Mouse (Mus musculus) midbrain, embryonic 10.5 days (tissue): ENCODE measurements at regions not wholly inside any gene's neighbourhood (a gene's known extent, or its start where the extent isn't known, plus 50 kb on each side); places are given as distances from the start of the nearest gene placed in this dataset.

ENCODE experiments used
- DNase-seq: peaks from one replicate; pipeline ENCODE4 v3.0.0-alpha.2; 2017; ENCODE audit warnings: low spot score
- H3K27ac ChIP-seq: fragments of 300-500 bp; sonication (generic); replicated peaks from 2 replicates; pipeline ENCODE4 v1.5.1; 2016; ENCODE audit warnings: mild to moderate bottlenecking
- H3K27me3 ChIP-seq: fragments of 300-500 bp; sonication (generic); 2 replicates; pipeline ENCODE4 v1.6.1; 2016; ENCODE audit warnings: low read depth, mild to moderate bottlenecking; ENCODE audit not compliant: poor library complexity, severe bottlenecking
- H3K36me3 ChIP-seq: fragments of 300-500 bp; sonication (generic); 2 replicates; pipeline ENCODE4 v1.6.1; 2016; ENCODE audit warnings: mild to moderate bottlenecking, moderate library complexity
- H3K4me1 ChIP-seq: fragments of 300-500 bp; sonication (generic); 2 replicates; pipeline ENCODE4 v1.6.1; 2016
- H3K4me3 ChIP-seq: fragments of 300-500 bp; sonication (generic); 2 replicates; pipeline ENCODE4 v1.5.1; 2016; ENCODE audit warnings: mild to moderate bottlenecking, moderate library complexity
- H3K9me3 ChIP-seq: fragments of 300-500 bp; sonication (generic); replicated peaks from 2 replicates; pipeline ENCODE4 v1.6.1; 2016; ENCODE audit warnings: mild to moderate bottlenecking
- WGBS: fragments of 180-500 bp; shearing (Covaris S2); methylation state at CpG from one replicate; pipeline ENCODE4 v1.1.7; 2016; 5-methylcytosine and 5-hydroxymethylcytosine counted together

DNA sequence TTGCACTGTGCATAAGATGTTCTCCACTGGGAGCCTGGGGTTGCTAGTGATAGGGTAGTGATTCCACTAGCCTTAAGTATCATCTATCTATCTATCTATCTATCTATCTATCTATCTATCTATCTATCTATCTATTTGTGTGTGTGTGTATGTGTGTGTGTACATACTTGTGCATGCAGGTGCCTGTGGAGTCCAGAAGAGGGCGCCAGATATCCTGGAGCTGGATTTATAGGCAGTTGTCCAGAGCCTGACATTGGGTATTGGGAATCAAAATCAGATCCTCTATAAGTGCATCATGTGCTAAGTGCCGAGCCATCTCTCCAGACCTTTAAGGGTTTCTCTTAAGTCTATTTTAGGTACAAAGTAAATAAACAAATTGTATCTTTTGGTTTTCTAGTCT lies 175.0 kb upstream of the Eif4g2 start:
- Histone ChIP-seq H3K27ac (no peak overlapping the region), H3K4me3 (no peak overlapping the region), H3K9me3 (no peaks in the 10 kb centered on the region), H3K36me3 (no peaks in the 10 kb centered on the region), H3K27me3 (no peaks in the 10 kb centered on the region), H3K4me1 (no peaks in the 10 kb centered on the region)
- 78% methylated on average over 2 of the region's 2 CpGs for WGBS
- no peak for DNase-seq

- Histone ChIP-seq H3K27ac (no peak overlapping the region), H3K9me3 (no peaks in the 10 kb centered on the region), H3K4me3 (no peak overlapping the region), H3K4me1 (no peaks in the 10 kb centered on the region), H3K27me3 (no peaks in the 10 kb centered on the region), H3K36me3 (no peaks in the 10 kb centered on the region)
- 85% methylated on average over 2 of the region's 2 CpGs for WGBS
- DNase-seq, result no peak
These were observed 173.4 kb upstream of the Eif4g2 start for GRCm38 (mm10) chr7:111256199-111256598.

DNA sequence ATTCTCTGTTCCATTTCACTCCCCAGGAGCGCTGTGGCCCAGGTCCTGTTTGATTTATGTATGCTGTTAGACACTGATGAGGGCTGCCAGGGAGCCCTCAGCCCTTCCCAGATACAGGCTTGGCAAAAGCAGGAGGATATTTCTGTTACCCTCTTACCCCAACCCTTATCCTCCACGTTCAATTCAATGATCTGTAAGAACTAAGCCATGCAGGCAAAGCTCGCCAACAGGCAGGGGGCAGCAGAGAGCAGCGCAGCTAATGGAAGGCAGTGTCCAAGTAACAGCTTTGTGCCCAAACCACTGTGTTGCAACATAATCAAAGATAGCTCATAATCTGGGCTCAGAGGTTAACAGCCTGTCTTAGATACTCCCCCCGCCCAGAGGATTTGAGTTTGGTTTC lies 166.8 kb upstream of the Eif4g2 start:
- no peaks in the 10 kb centered on the region for H3K9me3 ChIP-seq
- H3K4me3 ChIP-seq, result no peak overlapping the region
- no peaks in the 10 kb centered on the region for H3K36me3 ChIP-seq
- DNase-seq, result peak; percentile 72
- 37% methylated on average over 5 of the region's 5 CpGs for WGBS
- H3K27ac ChIP-seq, result no peak overlapping the region
- H3K27me3 ChIP-seq, result no peaks in the 10 kb centered on the region
- H3K4me1 ChIP-seq, result peaks cover 3% of the 10 kb centered on the region; the same call in 1 of the 2 replicates

GRCm38 (mm10) chr7:111245488-111245887 lies 162.7 kb upstream of the Eif4g2 start:
- Histone ChIP-seq H3K4me1 (peaks cover 8% of the 10 kb centered on the region; the same call in 1 of the 2 replicates), H3K27me3 (no peaks in the 10 kb centered on the region), H3K36me3 (no peaks in the 10 kb centered on the region), H3K4me3 (no peak overlapping the region), H3K27ac (no peak overlapping the region), H3K9me3 (no peaks in the 10 kb centered on the region)
- WGBS, result 94% methylated on average over 8 of the region's 8 CpGs
- DNase-seq, result no peak

DNA sequence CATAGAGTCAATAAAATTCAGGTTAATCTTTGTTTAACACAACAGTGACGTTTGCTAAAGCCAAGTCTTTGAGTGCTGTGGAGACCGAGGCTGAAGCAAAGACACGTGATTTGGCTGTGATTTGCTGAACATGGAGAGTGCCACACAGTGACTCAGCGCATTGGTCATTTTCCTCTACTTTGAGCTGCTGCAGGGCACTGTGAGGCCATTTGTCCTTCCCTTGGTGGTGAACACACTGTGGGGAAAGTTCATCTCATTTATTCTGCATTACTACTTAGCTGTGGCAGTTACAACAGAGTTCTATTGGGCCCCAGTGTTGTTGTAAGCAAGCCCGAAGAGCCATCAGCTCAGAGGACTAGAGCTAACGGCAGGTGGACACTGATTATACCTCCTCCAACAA lies 162.2 kb upstream of the Eif4g2 start:
- H3K9me3 ChIP-seq, result no peaks in the 10 kb centered on the region
- H3K4me3 ChIP-seq, result no peak overlapping the region
- no peak for DNase-seq
- no peaks in the 10 kb centered on the region for H3K27me3 ChIP-seq
- H3K27ac ChIP-seq, result no peak overlapping the region
- 91% methylated on average over 6 of the region's 6 CpGs for WGBS
- no peaks in the 10 kb centered on the region for H3K36me3 ChIP-seq
- peaks cover 8% of the 10 kb centered on the region; the same call in 1 of the 2 replicates for H3K4me1 ChIP-seq

- WGBS, result 85% methylated on average over 1 of the region's 1 CpGs
These were observed 161.0 kb upstream of the Eif4g2 start for GRCm38 (mm10) chr7:111243831-111244230.

GRCm38 (mm10) chr7:111242646-111243045 lies 159.8 kb upstream of the Eif4g2 start:
- no peaks in the 10 kb centered on the region for H3K36me3 ChIP-seq
- 78% methylated on average over 10 of the region's 10 CpGs for WGBS
- no peaks in the 10 kb centered on the region for H3K9me3 ChIP-seq

More at GRCm38 (mm10) chr7:111243831-111244230, 161.0 kb upstream of the Eif4g2 start:
- no peak overlapping the region for H3K4me3 ChIP-seq
- H3K27ac ChIP-seq, result no peak overlapping the region
- H3K9me3 ChIP-seq, result no peaks in the 10 kb centered on the region
- peaks cover 6% of the 10 kb centered on the region; the same call in 1 of the 2 replicates for H3K4me1 ChIP-seq
- no peaks in the 10 kb centered on the region for H3K27me3 ChIP-seq
- DNase-seq, result no peak
- no peaks in the 10 kb centered on the region for H3K36me3 ChIP-seq

DNA sequence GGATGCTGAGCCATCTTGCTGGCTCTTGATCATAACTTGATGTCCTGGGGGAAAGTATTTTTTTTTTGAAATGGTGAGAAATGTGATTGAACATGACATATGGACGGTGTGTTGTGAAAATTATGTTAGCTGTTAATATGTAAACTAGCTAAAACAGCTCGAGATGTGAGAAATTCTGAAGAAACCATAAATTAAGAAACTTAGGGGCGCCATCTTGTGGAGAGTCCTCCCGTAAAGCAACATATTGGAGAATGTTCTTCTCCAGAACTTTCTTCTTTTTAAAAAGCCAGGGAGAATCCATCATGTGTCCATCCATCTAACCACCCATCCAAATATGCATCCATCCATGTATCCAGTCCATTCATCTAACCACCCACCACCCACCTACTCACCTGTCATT lies 158.7 kb upstream of the Eif4g2 start:
- Histone ChIP-seq H3K36me3 (no peaks in the 10 kb centered on the region), H3K9me3 (no peaks in the 10 kb centered on the region; the same call in 1 of the 2 replicates), H3K4me1 (peaks cover 5% of the 10 kb centered on the region; the same call in 1 of the 2 replicates), H3K27ac (no peak overlapping the region), H3K27me3 (no peaks in the 10 kb centered on the region), H3K4me3 (no peak overlapping the region)
- 61% methylated on average over 4 of the region's 4 CpGs for WGBS
- no peak for DNase-seq

More at GRCm38 (mm10) chr7:111242646-111243045, 159.8 kb upstream of the Eif4g2 start:
- peak; percentile 16 for DNase-seq
- no peak overlapping the region for H3K27ac ChIP-seq
- no peaks in the 10 kb centered on the region for H3K27me3 ChIP-seq
- no peak overlapping the region for H3K4me3 ChIP-seq
- H3K4me1 ChIP-seq, result peaks cover 5% of the 10 kb centered on the region; the same call in 1 of the 2 replicates

- H3K27me3 ChIP-seq, result no peaks in the 10 kb centered on the region
- no peaks in the 10 kb centered on the region for H3K36me3 ChIP-seq
- no peaks in the 10 kb centered on the region; the same call in 1 of the 2 replicates for H3K9me3 ChIP-seq
- no peak overlapping the region for H3K27ac ChIP-seq
- H3K4me3 ChIP-seq, result no peak overlapping the region
- DNase-seq, result no peak
- H3K4me1 ChIP-seq, result peaks cover 5% of the 10 kb centered on the region; the same call in 1 of the 2 replicates
- 92% methylated on average over 9 of the region's 9 CpGs for WGBS
These were observed 157.5 kb upstream of the Eif4g2 start for GRCm38 (mm10) chr7:111240234-111240826.

DNA sequence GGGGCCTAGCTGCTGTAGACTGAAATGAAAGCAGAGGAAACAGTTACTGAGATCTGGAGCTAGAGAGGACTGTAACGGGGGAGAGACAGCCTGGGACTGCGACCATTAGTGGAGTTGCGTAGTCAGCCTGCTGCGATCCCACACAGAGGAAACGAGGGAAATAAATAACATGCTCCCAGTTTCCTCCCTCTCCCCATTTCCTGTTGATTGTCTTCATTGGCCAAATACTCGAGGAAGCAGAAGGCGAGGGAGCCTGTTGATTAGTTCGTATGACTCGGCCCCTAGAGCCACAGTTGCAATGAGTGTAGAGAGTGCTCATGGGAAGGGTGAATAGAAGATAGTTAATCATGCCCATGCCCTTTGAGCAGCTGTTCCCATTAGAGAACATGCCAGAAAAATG lies 155.0 kb upstream of the Eif4g2 start:
- Histone ChIP-seq H3K4me1 (peaks cover 5% of the 10 kb centered on the region; the same call in 1 of the 2 replicates), H3K27me3 (no peaks in the 10 kb centered on the region), H3K4me3 (no peak overlapping the region), H3K36me3 (no peaks in the 10 kb centered on the region), H3K27ac (no peak overlapping the region), H3K9me3 (no peaks in the 10 kb centered on the region; the same call in 1 of the 2 replicates)
- 89% methylated on average over 9 of the region's 9 CpGs for WGBS
- no peak for DNase-seq

GRCm38 (mm10) chr7:111230630-111231029 lies 147.8 kb upstream of the Eif4g2 start:
- WGBS, result 80% methylated on average over 2 of the region's 2 CpGs
- H3K4me1 ChIP-seq, result no peaks in the 10 kb centered on the region
- no peaks in the 10 kb centered on the region for H3K36me3 ChIP-seq
- no peak for DNase-seq
- no peaks in the 10 kb centered on the region for H3K27me3 ChIP-seq
- H3K9me3 ChIP-seq, result no peaks in the 10 kb centered on the region
- no peak overlapping the region for H3K4me3 ChIP-seq
- no peak overlapping the region for H3K27ac ChIP-seq

DNA sequence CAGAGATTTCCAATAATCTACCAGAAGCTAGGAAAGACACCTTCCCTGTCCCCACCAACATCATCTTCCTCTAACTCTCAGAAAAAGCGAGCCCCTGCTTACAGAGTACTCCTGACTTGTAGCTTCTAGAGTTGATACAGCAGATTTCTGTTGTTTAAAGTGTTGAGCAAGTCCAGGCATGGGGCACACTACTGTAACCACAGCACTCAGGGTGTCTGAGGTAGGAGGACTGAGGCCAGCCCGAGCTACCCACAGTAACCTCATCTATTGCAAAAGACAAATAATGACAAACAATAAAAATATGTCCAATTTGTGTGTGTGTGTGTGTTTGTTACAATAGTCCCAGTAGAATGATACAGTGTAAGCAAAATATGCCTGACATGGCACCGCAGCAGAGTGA lies 144.3 kb upstream of the Eif4g2 start:
- no peaks in the 10 kb centered on the region for H3K4me1 ChIP-seq
- H3K4me3 ChIP-seq, result no peak overlapping the region
- 87% methylated on average over 3 of the region's 3 CpGs for WGBS
- no peak overlapping the region for H3K27ac ChIP-seq
- H3K9me3 ChIP-seq, result no peaks in the 10 kb centered on the region
- no peak for DNase-seq
- no peaks in the 10 kb centered on the region for H3K36me3 ChIP-seq
- no peaks in the 10 kb centered on the region for H3K27me3 ChIP-seq

- H3K4me3 ChIP-seq, result no peak overlapping the region
- no peaks in the 10 kb centered on the region for H3K27me3 ChIP-seq
- no peaks in the 10 kb centered on the region for H3K9me3 ChIP-seq
- H3K4me1 ChIP-seq, result no peaks in the 10 kb centered on the region
- no peaks in the 10 kb centered on the region for H3K36me3 ChIP-seq
- no peak for DNase-seq
- no peak overlapping the region for H3K27ac ChIP-seq
- WGBS, result 90% methylated on average over 1 of the region's 1 CpGs
These were observed 143.3 kb upstream of the Eif4g2 start for GRCm38 (mm10) chr7:111226026-111226656.
